Comparison of ENCODE assay signal across 8 mouse cellular contexts in the genomic region with DNA sequence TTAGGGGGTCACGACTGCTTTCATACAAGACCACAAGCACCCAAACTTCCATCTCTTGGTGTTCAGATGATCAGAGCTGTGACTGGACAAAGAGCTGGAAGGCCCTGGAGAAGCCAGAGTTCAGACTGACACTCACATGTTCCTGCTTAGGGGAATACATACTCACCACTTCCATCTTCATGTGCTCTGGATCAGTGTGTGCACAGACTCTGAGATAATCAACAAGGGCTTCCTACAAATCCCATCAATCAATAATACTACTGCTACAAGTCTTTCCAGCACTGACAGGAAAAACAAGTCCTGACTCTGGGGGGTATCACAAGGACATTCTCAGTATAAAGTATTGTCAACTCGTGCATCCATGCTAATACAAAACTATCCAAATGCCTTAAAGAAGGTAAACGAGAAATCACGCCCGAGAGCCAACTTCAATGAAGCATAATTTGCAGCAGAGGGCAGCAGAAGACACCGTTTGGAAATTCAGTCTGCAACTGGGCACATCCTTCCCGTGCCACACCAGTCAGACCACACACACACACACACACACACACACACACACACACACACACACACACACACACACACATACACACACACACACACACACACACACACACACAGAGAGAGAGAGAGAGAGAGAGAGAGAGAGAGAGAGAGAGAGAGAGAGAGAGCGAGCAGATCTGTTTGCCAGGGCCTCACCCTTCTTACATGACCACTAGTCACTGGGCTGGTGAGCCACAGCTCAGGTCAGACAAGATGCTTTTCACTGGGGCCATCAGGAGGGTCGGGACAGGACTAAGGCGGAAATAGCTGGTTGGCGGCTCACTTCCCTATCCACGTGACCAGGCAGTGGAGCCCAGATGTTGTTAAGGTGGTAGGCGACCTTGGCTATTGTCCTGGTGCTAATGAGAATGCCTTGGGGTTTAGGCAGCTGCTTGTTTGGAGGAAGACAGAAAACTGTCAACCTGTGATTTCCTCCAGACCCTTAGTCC.
DNase-seq lines count a peak whose midpoint lies in the region; ATAC-seq and TF ChIP-seq lines count a peak whose summit lies in the region.

No protein-coding gene starts in this region.

- H3K9me3 ChIP-seq in E14TG2a.4 (ENCODE audit: low read length) = no peaks in the 10 kb centered on the region
- no peaks in the 10 kb centered on the region for H3K9me3 ChIP-seq in forebrain, embryonic 12.5 days
- H3K9me3 ChIP-seq in hindbrain, embryonic 10.5 days = no peaks in the 10 kb centered on the region

- H3K27ac ChIP-seq in forebrain, embryonic 12.5 days = no peak overlapping the region
- H3K27ac ChIP-seq in hindbrain, embryonic 10.5 days = no peak overlapping the region

- no peaks in the 10 kb centered on the region for H3K27me3 ChIP-seq in E14TG2a.4 (ENCODE audit: insufficient read depth, low read length)
- H3K27me3 ChIP-seq in forebrain, embryonic 12.5 days = no peaks in the 10 kb centered on the region
- no peaks in the 10 kb centered on the region for H3K27me3 ChIP-seq in hindbrain, embryonic 10.5 days (ENCODE audit: insufficient read depth, poor library complexity, severe bottlenecking)

- no peak overlapping the region for H3K9ac ChIP-seq in forebrain, embryonic 12.5 days

- ATAC-seq in forebrain, embryonic 12.5 days (ENCODE audit: low FRiP score) = peak; percentile 55; the same call in 1 of the 2 replicates

- peaks cover 5% of the 10 kb centered on the region for H3K4me1 ChIP-seq in E14TG2a.4 (replicated peaks; ENCODE audit: low read depth, low read length)
- H3K4me1 ChIP-seq in forebrain, embryonic 12.5 days = no peaks in the 10 kb centered on the region
- H3K4me1 ChIP-seq in hindbrain, embryonic 10.5 days (replicated peaks) = peaks cover 5% of the 10 kb centered on the region; the same call in 1 of the 2 replicates

- 39% methylated on average over 13 of the region's 13 CpGs for WGBS in forebrain, embryonic 12.5 days
- WGBS in hindbrain, embryonic 10.5 days = 45% methylated on average over 13 of the region's 13 CpGs

- DNase-seq in adipocyte (ENCODE audit: low spot score) = peak; percentile 76
- peak; percentile 21 for DNase-seq in hindbrain, embryonic 10.5 days (ENCODE audit: low spot score)
- DNase-seq in layer of hippocampus, adult 9-11 months = peak; percentile 26
- DNase-seq in lung, postnatal 36 days = peak; percentile 76
- DNase-seq in right cerebral cortex, postnatal 4 days = peak; percentile 43
- no peak for DNase-seq in spleen, postnatal 14 days (ENCODE audit: low spot score in 2 of 2)

- 0 out of 2 replicates have a peak, but pooled peaks have one; percentile 14 for TF ChIP-seq CTCF in E14TG2a.4 (conservative IDR thresholded peaks at IDR 0.05; ENCODE audit: low read length)

- H3K4me3 ChIP-seq in E14TG2a.4 (replicated peaks; ENCODE audit: low read length) = no peak overlapping the region
- no peak overlapping the region for H3K4me3 ChIP-seq in forebrain, embryonic 12.5 days (replicated peaks)
- H3K4me3 ChIP-seq in hindbrain, embryonic 10.5 days = no peak overlapping the region

- H3K36me3 ChIP-seq in E14TG2a.4 (ENCODE audit: insufficient read depth, low read length) = no peaks in the 10 kb centered on the region
- H3K36me3 ChIP-seq in forebrain, embryonic 12.5 days (replicated peaks) = no peaks in the 10 kb centered on the region
- no peaks in the 10 kb centered on the region for H3K36me3 ChIP-seq in hindbrain, embryonic 10.5 days

- no peak overlapping the region for H3K4me2 ChIP-seq in forebrain, embryonic 12.5 days

Comparison
In these comparisons a context has a peak if more than half of its experiments do, and no peak if none do; other contexts are left out.
1. DNase-seq: peak in adipocyte (single experiment), hindbrain, embryonic 10.5 days (single experiment), layer of hippocampus, adult 9-11 months (single experiment), lung, postnatal 36 days (single experiment) and right cerebral cortex, postnatal 4 days (single experiment); none in spleen, postnatal 14 days (0 of 2).